Mouse (Mus musculus) heart, adult 18-20 months (tissue): ENCODE data around the gene Iqschfp. TPM values are rescaled to one million over a fixed set of nuclear protein-coding genes. Genes with fewer than 3 reads are reported as not detected.

ENCODE experiments used
- DNase-seq, 2 experiments: peaks; one replicate each; pipeline ENCODE4 v3.0.0; 2021 to 2022; ENCODE audit warnings: mixed read lengths in 1 of 2
- total RNA-seq, 2 experiments: library from RNA; stranded (reverse); gene quantifications; 2 replicates each; pipeline ENCODE4 v1.2.3; 2021

Iqschfp gene
- total RNA-seq, 2 experiments from 2014 or later = not detected

GRCm38 (mm10) chr3:68494296-68495095 is 602.5 kb downstream of the Iqschfp start:
- DNase-seq = peak; percentile 37 to 72

- DNase-seq = peak; percentile 75 to 76
Measured at GRCm38 (mm10) chr3:68495096-68495735, 603.2 kb downstream of the Iqschfp start.

GRCm38 (mm10) chr3:68495736-68496242 is 603.8 kb downstream of the Iqschfp start:
- DNase-seq = peak in 1 of 2 experiments; percentile 44

- DNase-seq = no peak
Measured at GRCm38 (mm10) chr3:68496513-68496912, 604.5 kb downstream of the Iqschfp start.

GRCm38 (mm10) chr3:68499532-68500152 is 607.6 kb downstream of the Iqschfp start:
- no peak for DNase-seq

- DNase-seq = no peak
Measured at GRCm38 (mm10) chr3:68504838-68505237, 612.8 kb downstream of the Iqschfp start.

GRCm38 (mm10) chr3:68506769-68507318 is 614.8 kb downstream of the Iqschfp start:
- DNase-seq = peak; percentile 49 to 61

GRCm38 (mm10) chr3:68508629-68509028 is 616.6 kb downstream of the Iqschfp start:
- peak; percentile 85 to 89 for DNase-seq

- no peak for DNase-seq
Measured at GRCm38 (mm10) chr3:68510872-68511271, 618.8 kb downstream of the Iqschfp start.

- no peak for DNase-seq
Measured at GRCm38 (mm10) chr3:68511744-68512143, 619.7 kb downstream of the Iqschfp start.

GRCm38 (mm10) chr3:68512327-68512726 is 620.3 kb downstream of the Iqschfp start:
- no peak for DNase-seq

- no peak for DNase-seq
Measured at GRCm38 (mm10) chr3:68513340-68514119, 621.5 kb downstream of the Iqschfp start.

- no peak for DNase-seq
Measured at GRCm38 (mm10) chr3:68514120-68514497, 622.1 kb downstream of the Iqschfp start.

GRCm38 (mm10) chr3:68514717-68515116 is 622.7 kb downstream of the Iqschfp start:
- no peak for DNase-seq

GRCm38 (mm10) chr3:68516393-68517081 is 624.5 kb downstream of the Iqschfp start:
- DNase-seq = no peak

GRCm38 (mm10) chr3:68517236-68517635 is 625.2 kb downstream of the Iqschfp start:
- no peak for DNase-seq

- no peak for DNase-seq
Measured at GRCm38 (mm10) chr3:68518041-68518440, 626.0 kb downstream of the Iqschfp start.

- DNase-seq = no peak
Measured at GRCm38 (mm10) chr3:68518586-68518985, 626.6 kb downstream of the Iqschfp start.

GRCm38 (mm10) chr3:68525361-68525878 is 633.4 kb downstream of the Iqschfp start:
- DNase-seq = no peak

GRCm38 (mm10) chr3:68526416-68526815 is 634.4 kb downstream of the Iqschfp start:
- no peak for DNase-seq

GRCm38 (mm10) chr3:68527182-68527581 is 635.1 kb downstream of the Iqschfp start:
- no peak for DNase-seq
